Mouse (Mus musculus): ENCODE results near the gene Ncapg2.

The Ncapg2 gene

GRCm38 (mm10) chr12:116442184-116442583, 37.0 kb downstream of the Ncapg2 start:
- DNase-seq (ENCODE audit: low read depth), result no peak

- DNase-seq (ENCODE audit: low read depth), result no peak
These were observed 44.3 kb downstream of the Ncapg2 start for GRCm38 (mm10) chr12:116449536-116449935.

- no peak for DNase-seq (ENCODE audit: low read depth)
These were observed 55.3 kb downstream of the Ncapg2 start for GRCm38 (mm10) chr12:116460379-116461065.

- DNase-seq (ENCODE audit: low read depth), result peak; percentile 83
These were observed 61.8 kb downstream of the Ncapg2 start for GRCm38 (mm10) chr12:116467030-116467429.

- DNase-seq (ENCODE audit: low read depth), result no peak
These were observed 63.1 kb downstream of the Ncapg2 start for GRCm38 (mm10) chr12:116468348-116468747.

GRCm38 (mm10) chr12:116469096-116469495, 63.9 kb downstream of the Ncapg2 start:
- peak; percentile 42 for DNase-seq (ENCODE audit: low read depth)

- DNase-seq (ENCODE audit: low read depth), result no peak
These were observed 68.1 kb downstream of the Ncapg2 start for GRCm38 (mm10) chr12:116473264-116473663.

- DNase-seq (ENCODE audit: low read depth), result no peak
These were observed 68.6 kb downstream of the Ncapg2 start for GRCm38 (mm10) chr12:116473761-116474160.

GRCm38 (mm10) chr12:116474676-116475075, 69.5 kb downstream of the Ncapg2 start:
- no peak for DNase-seq (ENCODE audit: low read depth)

- no peak for DNase-seq (ENCODE audit: low read depth)
These were observed 73.6 kb downstream of the Ncapg2 start for GRCm38 (mm10) chr12:116478771-116479170.

GRCm38 (mm10) chr12:116481921-116482320, 76.7 kb downstream of the Ncapg2 start:
- no peak for DNase-seq (ENCODE audit: low read depth)

GRCm38 (mm10) chr12:116483581-116483980, 78.4 kb downstream of the Ncapg2 start:
- DNase-seq (ENCODE audit: low read depth), result no peak

GRCm38 (mm10) chr12:116484991-116485390, 79.8 kb downstream of the Ncapg2 start:
- no peak for DNase-seq (ENCODE audit: low read depth)

- DNase-seq (ENCODE audit: low read depth), result peak; percentile 74
These were observed 80.6 kb downstream of the Ncapg2 start, which contains the start of gene Ptprn2 for GRCm38 (mm10) chr12:116485591-116486403. Gene Ptprn2, plus strand, starts transcription at chr12:116485720.

GRCm38 (mm10) chr12:116486404-116486730, 81.2 kb downstream of the Ncapg2 start:
- DNase-seq (ENCODE audit: low read depth), result no peak

- DNase-seq (ENCODE audit: low read depth), result no peak
These were observed 83.6 kb downstream of the Ncapg2 start for GRCm38 (mm10) chr12:116488836-116489235.

- DNase-seq (ENCODE audit: low read depth), result no peak
These were observed 85.6 kb downstream of the Ncapg2 start for GRCm38 (mm10) chr12:116490575-116491356.

GRCm38 (mm10) chr12:116498666-116499065, 93.5 kb downstream of the Ncapg2 start:
- DNase-seq (ENCODE audit: low read depth), result no peak

- no peak for DNase-seq (ENCODE audit: low read depth)
These were observed 95.5 kb downstream of the Ncapg2 start for GRCm38 (mm10) chr12:116500652-116501051.

- no peak for DNase-seq (ENCODE audit: low read depth)
These were observed 107.3 kb downstream of the Ncapg2 start for GRCm38 (mm10) chr12:116512482-116512881.
